Mouse (Mus musculus): ENCODE data around the gene Mast2. TPM values are rescaled to one million over a fixed set of nuclear protein-coding genes. Genes with fewer than 3 reads are reported as not detected.

Gene Mast2
- polyA plus RNA-seq, 1 experiment from 2014 or later = 2.4 TPM

DNA sequence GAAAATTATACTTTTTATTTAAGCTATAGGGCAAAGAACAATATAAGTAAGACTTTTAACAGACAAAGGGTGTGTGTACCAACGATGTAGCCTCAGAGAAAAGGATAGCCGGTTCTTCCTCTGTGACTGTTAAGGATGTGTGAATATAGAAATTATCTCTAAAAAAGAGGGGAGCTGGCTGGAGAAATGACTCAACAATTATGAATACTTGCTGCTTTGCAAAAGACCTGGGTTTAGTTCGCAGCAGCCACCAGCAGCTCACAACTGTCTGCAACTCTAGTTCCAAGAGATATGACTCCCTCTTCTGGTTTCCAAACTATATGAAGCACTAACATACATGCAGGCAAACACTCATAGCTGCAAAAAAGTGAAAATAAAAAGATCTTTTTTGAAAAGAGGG lies 2.0 kb downstream of the Mast2 start:
- Histone ChIP-seq H3K27ac (ENCODE audit: low read depth) (no peak overlapping the region), H3K4me3 (ENCODE audit: low read depth, low read length) (no peak overlapping the region), H3K9me3 (ENCODE audit: low read length) (no peaks in the 10 kb centered on the region), H3K27me3 (ENCODE audit: insufficient read depth, low read length) (no peaks in the 10 kb centered on the region), H3K9ac (replicated peaks) (no peak overlapping the region), H3K36me3 (replicated peaks; ENCODE audit: insufficient read depth, low read length) (no peaks in the 10 kb centered on the region), H3K4me2 (ENCODE audit: low read depth, low read length) (no peak overlapping the region), H3K4me1 (ENCODE audit: insufficient read depth) (peaks cover 16% of the 10 kb centered on the region)
- DNase-seq (no peak), ATAC-seq (no peak)
- WGBS (ENCODE audit: insufficient replicate concordance) = 87% methylated on average over 3 of the region's 3 CpGs
- no peak for TF ChIP-seq CTCF (IDR thresholded peaks at IDR 0.05; ENCODE audit: low read depth)
- TF ChIP-seq EP300 (IDR thresholded peaks at IDR 0.05; ENCODE audit: low read depth) = no peak

DNA sequence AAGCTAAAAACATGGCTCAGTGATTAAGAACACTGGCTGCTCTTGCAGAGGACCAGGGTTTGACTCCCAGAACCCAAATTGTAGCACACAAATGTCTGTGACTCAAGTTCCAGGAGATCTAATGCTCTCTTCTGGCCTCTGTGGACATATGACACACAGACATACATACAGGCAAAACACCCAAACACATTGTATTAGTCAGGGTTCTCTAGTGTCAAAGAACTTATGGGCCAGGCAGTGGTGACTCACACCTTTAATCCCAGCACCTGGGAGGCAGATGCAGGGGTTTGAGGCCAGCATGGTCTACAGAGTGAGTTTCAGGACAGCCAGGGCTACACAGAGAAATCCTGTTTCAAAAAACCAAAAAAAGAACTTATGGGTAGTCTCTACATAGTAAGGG lies 12.4 kb downstream of the Mast2 start:
- H3K27ac ChIP-seq (ENCODE audit: low read depth) = no peak overlapping the region
- no peak overlapping the region for H3K4me3 ChIP-seq (ENCODE audit: low read depth, low read length)
- TF ChIP-seq EP300 (IDR thresholded peaks at IDR 0.05; ENCODE audit: low read depth) = no peak
- TF ChIP-seq CTCF (IDR thresholded peaks at IDR 0.05; ENCODE audit: low read depth) = no peak
- H3K4me1 ChIP-seq (ENCODE audit: insufficient read depth) = no peaks in the 10 kb centered on the region
- no peak overlapping the region for H3K4me2 ChIP-seq (ENCODE audit: low read depth, low read length)
- H3K9me3 ChIP-seq (ENCODE audit: low read length) = no peaks in the 10 kb centered on the region
- H3K27me3 ChIP-seq (ENCODE audit: insufficient read depth, low read length) = no peaks in the 10 kb centered on the region
- DNase-seq (no peak), ATAC-seq (no peak)
- H3K9ac ChIP-seq (replicated peaks) = no peak overlapping the region
- no peaks in the 10 kb centered on the region for H3K36me3 ChIP-seq (replicated peaks; ENCODE audit: insufficient read depth, low read length)

DNA sequence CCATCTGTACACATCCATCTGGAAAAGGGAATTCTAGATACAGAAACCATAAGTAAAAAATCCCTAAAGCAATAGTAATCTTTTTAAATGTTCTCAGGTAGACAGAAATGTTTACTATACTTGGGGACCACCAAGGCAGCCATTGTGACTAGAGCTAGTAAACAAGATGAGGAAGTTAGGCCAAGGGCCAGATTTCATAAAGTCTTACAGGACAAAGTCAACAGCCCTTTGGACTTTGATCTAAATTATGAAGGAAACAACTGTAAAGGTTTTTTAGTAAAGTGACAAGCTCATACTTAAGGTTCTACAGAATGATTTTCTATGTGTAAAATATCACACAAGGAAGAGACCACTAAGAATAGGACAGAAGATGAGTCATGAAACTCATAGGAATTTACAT lies 14.0 kb downstream of the Mast2 start:
- DNase-seq (no peak), ATAC-seq (no peak)
- Histone ChIP-seq H3K4me2 (ENCODE audit: low read depth, low read length) (no peak overlapping the region), H3K9ac (replicated peaks) (no peak overlapping the region), H3K36me3 (replicated peaks; ENCODE audit: insufficient read depth, low read length) (no peaks in the 10 kb centered on the region), H3K4me3 (ENCODE audit: low read depth, low read length) (no peak overlapping the region), H3K27ac (ENCODE audit: low read depth) (no peak overlapping the region), H3K27me3 (ENCODE audit: insufficient read depth, low read length) (no peaks in the 10 kb centered on the region), H3K9me3 (ENCODE audit: low read length) (no peaks in the 10 kb centered on the region), H3K4me1 (ENCODE audit: insufficient read depth) (no peaks in the 10 kb centered on the region)
- TF ChIP-seq EP300 (IDR thresholded peaks at IDR 0.05; ENCODE audit: low read depth) (no peak), CTCF (IDR thresholded peaks at IDR 0.05; ENCODE audit: low read depth) (no peak)

DNA sequence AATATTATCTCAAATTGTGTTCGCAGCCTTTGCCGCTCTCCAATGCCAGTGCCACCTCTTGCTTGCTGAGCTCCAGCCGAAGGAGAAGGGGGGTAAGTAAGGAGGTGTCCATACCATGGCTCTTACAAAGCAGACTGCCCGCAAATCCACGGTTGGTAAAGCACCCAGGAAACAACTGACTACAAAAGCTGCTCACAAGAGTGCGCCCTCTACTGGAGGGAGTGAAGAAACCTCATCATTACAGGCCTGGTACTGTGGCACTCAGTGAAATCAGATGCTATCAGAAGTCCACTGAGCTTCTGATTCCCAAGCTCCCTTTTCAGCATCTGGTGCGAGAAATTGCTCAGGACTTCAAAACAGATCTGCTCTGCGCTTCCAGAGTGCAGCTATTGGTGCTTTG lies 15.3 kb downstream of the Mast2 start:
- no peak overlapping the region for H3K4me2 ChIP-seq (ENCODE audit: low read depth, low read length)
- H3K4me3 ChIP-seq (ENCODE audit: low read depth, low read length) = no peak overlapping the region
- no peaks in the 10 kb centered on the region for H3K9me3 ChIP-seq (ENCODE audit: low read length)
- no peak for ATAC-seq
- no peaks in the 10 kb centered on the region for H3K36me3 ChIP-seq (replicated peaks; ENCODE audit: insufficient read depth, low read length)
- no peak overlapping the region for H3K9ac ChIP-seq (replicated peaks)
- TF ChIP-seq EP300 (IDR thresholded peaks at IDR 0.05; ENCODE audit: low read depth) = no peak
- peak; percentile 92 for TF ChIP-seq CTCF (IDR thresholded peaks at IDR 0.05; ENCODE audit: low read depth)
- DNase-seq = peak; percentile 62
- WGBS (ENCODE audit: insufficient replicate concordance) = 45% methylated on average over 8 of the region's 8 CpGs
- H3K27me3 ChIP-seq (ENCODE audit: insufficient read depth, low read length) = no peaks in the 10 kb centered on the region
- H3K27ac ChIP-seq (ENCODE audit: low read depth) = no peak overlapping the region
- no peaks in the 10 kb centered on the region for H3K4me1 ChIP-seq (ENCODE audit: insufficient read depth)

DNA sequence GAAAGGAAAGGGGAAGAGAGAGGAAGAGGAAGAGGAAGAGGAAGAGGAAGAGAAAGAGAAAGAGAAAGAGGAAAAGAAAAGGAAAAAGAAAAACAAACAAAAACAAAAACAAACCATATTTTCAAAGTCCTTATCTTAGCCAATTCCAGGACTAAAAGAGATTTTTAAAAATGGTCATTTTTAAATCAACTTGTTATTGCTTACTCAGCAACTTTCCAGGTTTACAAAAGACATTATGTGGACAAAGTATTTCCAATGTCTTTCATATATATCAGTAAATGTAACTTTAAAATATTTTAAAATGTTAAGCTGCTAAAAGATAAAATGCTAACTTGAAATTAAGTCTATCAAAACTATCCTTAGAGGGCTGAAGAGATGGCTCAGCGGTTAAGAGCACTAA lies 24.6 kb downstream of the Mast2 start:
- Histone ChIP-seq H3K9ac (replicated peaks) (no peak overlapping the region), H3K27me3 (ENCODE audit: insufficient read depth, low read length) (no peaks in the 10 kb centered on the region), H3K9me3 (ENCODE audit: low read length) (no peaks in the 10 kb centered on the region), H3K4me2 (ENCODE audit: low read depth, low read length) (no peak overlapping the region), H3K4me1 (ENCODE audit: insufficient read depth) (peaks cover 2% of the 10 kb centered on the region; the same call in 1 of the 2 replicates), H3K27ac (ENCODE audit: low read depth) (no peak overlapping the region), H3K4me3 (ENCODE audit: low read depth, low read length) (no peak overlapping the region), H3K36me3 (replicated peaks; ENCODE audit: insufficient read depth, low read length) (no peaks in the 10 kb centered on the region)
- DNase-seq (no peak), ATAC-seq (no peak)
- 94% methylated on average over 1 of the region's 1 CpGs for WGBS (ENCODE audit: insufficient replicate concordance)
- TF ChIP-seq EP300 (IDR thresholded peaks at IDR 0.05; ENCODE audit: low read depth) = no peak
- TF ChIP-seq CTCF (IDR thresholded peaks at IDR 0.05; ENCODE audit: low read depth) = no peak

DNA sequence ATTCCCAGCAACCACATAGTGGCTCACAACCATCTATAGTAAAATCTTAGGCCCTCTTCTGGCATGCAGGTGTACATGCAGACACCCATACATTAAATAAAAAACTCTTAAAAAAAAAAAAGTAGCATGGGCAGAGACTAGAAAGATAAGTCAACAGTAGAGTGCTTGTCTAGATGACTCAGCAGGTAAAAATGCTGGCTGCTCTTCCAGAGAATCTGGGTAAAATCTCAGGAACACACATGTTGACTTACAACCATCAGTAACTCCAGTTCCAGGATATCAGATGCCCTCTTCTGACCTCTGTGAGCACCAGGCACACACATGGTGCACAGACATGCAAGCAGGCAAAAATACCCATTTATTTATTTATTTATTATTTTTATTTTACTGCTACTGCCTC lies 25.4 kb downstream of the Mast2 start:
- H3K4me3 ChIP-seq (ENCODE audit: low read depth, low read length) = no peak overlapping the region
- peak; percentile 76 for ATAC-seq
- no peak for DNase-seq
- no peak overlapping the region for H3K4me2 ChIP-seq (ENCODE audit: low read depth, low read length)
- no peak overlapping the region for H3K27ac ChIP-seq (ENCODE audit: low read depth)
- TF ChIP-seq EP300 (IDR thresholded peaks at IDR 0.05; ENCODE audit: low read depth) = no peak
- no peak for TF ChIP-seq CTCF (IDR thresholded peaks at IDR 0.05; ENCODE audit: low read depth)
- peaks cover 2% of the 10 kb centered on the region; the same call in 1 of the 2 replicates for H3K4me1 ChIP-seq (ENCODE audit: insufficient read depth)
- H3K9me3 ChIP-seq (ENCODE audit: low read length) = no peaks in the 10 kb centered on the region
- no peaks in the 10 kb centered on the region for H3K27me3 ChIP-seq (ENCODE audit: insufficient read depth, low read length)
- H3K36me3 ChIP-seq (replicated peaks; ENCODE audit: insufficient read depth, low read length) = no peaks in the 10 kb centered on the region
- H3K9ac ChIP-seq (replicated peaks) = no peak overlapping the region

DNA sequence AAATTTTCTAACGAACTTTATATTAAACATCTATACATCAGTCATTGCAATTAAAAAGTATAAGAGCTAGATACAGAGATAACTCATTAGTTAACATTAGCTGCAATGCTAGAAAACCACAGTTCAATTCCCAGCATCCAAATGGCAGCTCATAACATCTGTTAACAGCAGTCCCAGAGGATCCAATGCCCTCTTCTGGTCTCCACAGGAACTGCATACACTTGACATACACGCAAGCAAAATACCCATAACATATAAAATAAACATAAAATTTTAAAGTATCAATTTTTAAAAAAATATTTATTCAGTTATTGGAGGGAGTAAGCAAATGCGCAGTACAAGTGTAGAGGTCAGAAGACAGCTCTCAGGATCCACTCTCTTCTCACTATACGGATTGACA lies 28.4 kb downstream of the Mast2 start:
- H3K27ac ChIP-seq (ENCODE audit: low read depth) = no peak overlapping the region
- no peaks in the 10 kb centered on the region for H3K9me3 ChIP-seq (ENCODE audit: low read length)
- no peak for ATAC-seq
- H3K36me3 ChIP-seq (replicated peaks; ENCODE audit: insufficient read depth, low read length) = no peaks in the 10 kb centered on the region
- H3K4me3 ChIP-seq (ENCODE audit: low read depth, low read length) = no peak overlapping the region
- TF ChIP-seq EP300 (IDR thresholded peaks at IDR 0.05; ENCODE audit: low read depth) = no peak
- TF ChIP-seq CTCF (IDR thresholded peaks at IDR 0.05; ENCODE audit: low read depth) = peak; percentile 48
- H3K27me3 ChIP-seq (ENCODE audit: insufficient read depth, low read length) = no peaks in the 10 kb centered on the region
- WGBS (ENCODE audit: insufficient replicate concordance) = 93% methylated on average over 4 of the region's 4 CpGs
- H3K9ac ChIP-seq (replicated peaks) = no peak overlapping the region
- no peak overlapping the region for H3K4me2 ChIP-seq (ENCODE audit: low read depth, low read length)
- H3K4me1 ChIP-seq (ENCODE audit: insufficient read depth) = no peaks in the 10 kb centered on the region
- no peak for DNase-seq

Measured in liver, postnatal 0 days (tissue).